Mouse (Mus musculus) left cerebral cortex, adult 8-10 months (tissue): ENCODE data around the gene Apeh. TPM values are rescaled to one million over a fixed set of nuclear protein-coding genes. Genes with fewer than 3 reads are reported as not detected.

Experiments
- DNase-seq, 2 experiments: peaks; one replicate each; pipeline ENCODE4 v3.0.0; 2022; ENCODE audit warnings: low spot score in 2 of 2
- total RNA-seq, 4 experiments: library from RNA; stranded (reverse); gene quantifications; 2 replicates each; pipeline ENCODE4 v1.2.4; 2022

Apeh gene
- total RNA-seq, 4 experiments from 2014 or later = 34.9 to 41.9 (median 39.3) TPM

DNA sequence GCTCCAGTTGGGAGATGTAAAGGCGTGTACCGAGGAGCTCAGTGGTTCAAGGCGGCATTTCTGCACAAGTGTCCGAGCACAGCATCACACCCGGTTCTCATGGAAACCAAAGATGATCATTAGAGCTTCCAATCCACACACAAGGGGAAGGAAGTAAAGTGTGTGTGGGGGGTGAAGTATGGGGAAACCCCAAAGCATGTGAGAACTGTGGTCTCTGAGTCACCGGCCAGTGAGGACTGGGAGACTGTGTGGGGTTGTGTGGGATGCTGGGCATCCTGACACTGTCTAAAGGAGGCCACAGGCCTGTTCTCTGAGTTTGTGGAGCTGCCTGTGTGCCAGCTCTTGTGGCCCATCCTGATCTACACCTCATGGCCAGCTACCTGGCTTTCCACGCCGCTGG, 26.3 kb upstream of the Apeh start:
- no peak for DNase-seq

DNA sequence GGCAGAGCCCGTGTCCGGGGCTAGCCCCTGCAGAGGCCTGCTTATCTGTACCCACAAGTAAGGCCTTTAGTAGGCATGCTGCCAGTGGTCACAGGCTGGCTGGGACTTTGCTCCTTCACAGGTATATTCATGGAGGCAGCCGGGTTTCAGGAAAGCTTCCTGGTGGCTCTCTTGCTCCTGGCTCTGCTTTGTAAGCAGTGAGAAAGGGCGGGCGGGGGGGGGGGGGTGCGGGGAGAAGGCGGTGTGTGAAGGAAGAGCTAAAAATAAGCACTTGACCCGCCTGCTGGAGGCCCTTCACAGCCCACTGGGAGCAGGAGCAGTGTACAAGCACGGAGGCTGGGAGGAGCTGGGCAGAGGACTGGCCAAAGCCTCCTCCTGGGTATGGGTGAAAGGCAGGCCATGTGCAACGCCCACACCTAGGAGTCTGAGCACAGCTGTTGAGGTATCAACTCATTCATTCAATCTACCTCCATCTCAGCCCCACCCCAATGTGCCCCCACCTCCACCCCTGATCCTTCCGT, 25.5 kb upstream of the Apeh start:
- no peak for DNase-seq

DNA sequence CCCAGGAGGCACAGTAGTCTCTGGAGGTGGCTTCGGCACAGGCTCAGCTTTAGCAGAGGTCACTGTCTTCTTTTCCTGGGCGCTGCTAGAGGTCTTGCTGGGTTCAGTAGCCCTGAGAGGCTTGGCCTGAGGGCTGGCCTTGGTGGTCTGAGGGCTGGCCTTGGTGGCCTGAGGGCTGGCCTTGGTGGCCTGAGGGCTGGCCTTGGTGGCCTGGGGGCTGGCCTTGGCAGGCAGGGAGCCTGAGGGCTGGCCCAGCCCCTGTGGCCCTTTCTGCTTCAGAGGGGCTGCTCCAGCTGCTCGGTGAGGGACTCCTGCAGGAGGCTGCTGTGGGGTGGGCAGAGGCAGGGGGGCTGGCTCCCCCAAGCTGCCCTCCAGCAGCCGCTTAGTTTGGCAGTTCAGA, 22.7 kb upstream of the Apeh start:
- no peak for DNase-seq

DNA sequence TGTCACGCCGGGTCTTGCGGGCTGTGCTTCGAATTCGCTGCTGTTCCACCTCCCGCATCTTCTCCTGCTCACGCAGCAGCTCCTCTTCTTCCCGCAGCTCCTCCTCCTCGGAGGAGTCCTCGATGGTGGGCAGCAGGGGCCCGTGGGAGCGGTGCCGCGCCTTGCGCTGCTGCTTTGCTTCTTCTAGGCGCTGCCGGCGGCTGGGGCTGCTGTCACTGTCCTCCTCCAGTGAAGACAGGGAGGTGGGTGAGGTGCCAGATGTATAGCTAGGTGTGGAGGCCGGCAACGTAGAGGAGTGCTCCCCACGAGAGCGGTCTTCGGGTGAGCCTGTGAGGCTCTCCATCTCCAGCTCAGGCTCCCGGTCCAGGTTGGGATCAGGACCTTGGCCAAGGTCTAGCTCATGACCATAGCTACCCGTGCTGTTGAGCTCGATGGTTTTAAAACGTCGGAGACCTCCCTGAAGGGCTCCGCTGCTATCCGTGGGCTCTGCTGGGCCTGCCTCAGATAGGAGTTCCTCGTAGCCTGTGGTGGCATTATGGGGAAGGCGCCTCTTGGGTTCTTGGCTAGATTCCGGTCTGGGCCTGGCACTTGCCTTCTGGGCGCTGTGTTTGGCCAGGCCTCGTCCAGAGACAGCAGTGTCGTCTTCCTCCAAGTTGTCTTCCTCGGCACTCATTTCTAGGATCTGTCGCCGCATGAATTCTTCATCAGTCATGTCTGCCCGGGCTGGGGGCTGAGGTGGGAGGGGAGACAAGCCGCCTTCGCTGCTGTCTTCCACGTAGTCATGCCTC, 21.1 kb upstream of the Apeh start:
- DNase-seq = peak in 1 of 2 experiments; percentile 77

DNA sequence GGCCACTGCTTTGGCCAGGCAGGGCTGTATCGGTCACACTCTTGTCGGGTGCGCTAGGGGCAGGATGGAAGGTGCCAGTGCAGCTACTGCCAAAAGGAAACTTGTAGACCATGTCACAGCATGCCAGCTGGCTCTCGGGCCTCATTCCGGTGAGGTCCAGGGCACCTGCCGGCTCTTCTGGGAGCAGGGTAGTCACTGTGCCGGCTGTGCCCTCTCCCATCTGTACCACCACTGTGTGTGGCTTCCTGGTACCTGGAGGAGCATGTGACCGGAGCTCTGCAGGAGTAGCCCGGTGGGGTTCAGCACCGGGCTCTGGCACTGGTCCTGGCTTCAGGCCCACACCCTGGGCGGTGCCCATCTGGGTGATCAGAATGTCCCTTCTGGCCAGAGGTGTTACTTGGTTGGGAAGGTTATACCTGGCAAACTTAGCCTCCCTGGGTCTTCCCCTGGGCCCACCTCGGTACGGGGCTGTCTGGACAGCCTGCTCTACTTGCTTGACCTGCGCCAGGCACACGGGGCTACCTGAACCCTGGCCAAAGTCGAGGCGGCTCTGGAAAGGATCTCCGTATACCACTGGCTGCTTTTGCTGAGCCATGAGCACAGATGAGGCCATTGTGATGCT, 18.4 kb upstream of the Apeh start:
- DNase-seq = no peak

DNA sequence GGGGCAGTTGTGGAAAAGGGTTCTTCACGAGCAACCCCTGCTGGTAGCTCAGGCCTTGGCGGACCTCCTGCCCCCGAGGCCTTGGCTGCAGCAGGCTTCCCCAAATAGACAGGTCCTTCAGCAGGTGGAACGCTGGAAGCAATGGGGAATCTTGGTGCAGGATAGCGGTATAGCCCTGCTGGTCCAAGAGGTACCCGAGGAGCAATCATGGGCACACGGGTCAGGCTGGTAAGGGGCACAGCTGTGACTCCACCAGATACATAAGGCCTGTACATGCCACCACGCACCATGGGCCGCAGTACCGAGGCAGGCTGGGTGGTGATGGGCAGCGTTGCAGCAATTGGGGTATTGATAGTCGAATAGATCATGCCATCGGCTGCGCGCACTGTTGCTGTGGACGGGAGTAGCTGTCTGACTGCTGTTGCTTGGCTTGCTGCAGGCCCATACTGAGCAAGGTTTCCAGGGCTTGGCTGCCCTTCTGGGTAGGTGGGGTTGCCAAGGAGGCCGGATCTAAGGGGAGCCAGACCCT, 17.3 kb upstream of the Apeh start:
- no peak for DNase-seq

- no peak for DNase-seq
Measured at GRCm38 (mm10) chr9:108111101-108111592, 16.7 kb upstream of the Apeh start.

DNA sequence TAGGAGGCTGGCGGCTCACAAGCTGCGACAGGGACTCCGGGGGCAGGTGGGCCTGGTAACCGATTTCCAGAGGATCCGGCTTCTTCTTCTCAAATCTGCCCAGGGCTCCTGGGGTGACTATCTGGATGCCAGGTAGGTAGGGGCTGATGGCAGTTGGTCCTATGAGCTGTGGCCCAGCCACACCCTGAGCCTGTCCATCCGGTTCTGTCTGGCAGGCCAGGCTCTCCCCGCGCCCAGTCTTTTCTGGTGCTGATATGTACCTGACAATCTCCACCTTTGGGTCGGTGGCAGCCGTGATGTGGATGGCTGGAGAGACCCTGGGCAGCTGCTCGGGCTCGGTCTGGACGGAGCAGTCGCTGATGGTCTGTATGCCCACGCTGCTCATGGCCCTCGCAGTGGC, 15.8 kb upstream of the Apeh start:
- no peak for DNase-seq

DNA sequence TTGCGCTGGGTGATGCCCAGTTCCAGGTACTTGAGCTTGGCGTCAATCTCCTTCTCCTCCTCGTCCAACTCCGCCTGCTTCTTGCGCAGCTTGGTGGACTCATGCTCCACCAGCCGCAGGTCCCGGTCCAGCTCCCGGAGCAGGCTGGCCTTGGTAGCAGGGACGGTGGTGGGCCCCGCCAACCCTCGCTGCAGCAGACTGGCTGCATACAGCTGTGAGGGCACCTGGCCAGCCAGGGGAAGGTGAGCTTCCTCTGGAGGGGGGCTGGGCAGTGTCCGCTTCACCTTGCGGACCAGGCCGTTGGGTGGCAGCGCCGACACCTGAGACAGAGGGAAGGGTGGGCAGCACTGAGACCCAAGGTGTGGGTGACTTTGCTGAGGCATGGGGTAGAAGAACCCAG, 13.5 kb upstream of the Apeh start:
- no peak for DNase-seq

DNA sequence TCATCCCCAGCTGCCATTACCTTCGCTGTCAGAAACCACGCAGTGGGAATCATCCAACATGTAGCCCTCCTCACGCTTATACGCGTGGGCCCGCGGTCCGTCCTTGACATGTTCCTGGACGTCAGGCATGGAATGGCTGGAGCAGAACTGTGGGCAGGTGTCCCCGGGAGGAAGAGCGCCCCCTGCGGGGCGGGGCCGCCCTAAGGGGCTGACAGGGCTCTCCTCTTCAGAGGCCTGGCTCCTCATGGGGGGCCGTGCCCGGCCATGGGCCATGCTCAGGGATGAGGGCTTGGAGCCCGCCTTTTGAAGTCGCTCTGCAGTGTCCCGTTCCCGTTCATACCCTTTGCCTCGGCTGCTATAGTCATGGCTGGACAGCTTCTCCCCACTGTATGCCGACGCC, 11.7 kb upstream of the Apeh start:
- no peak for DNase-seq

GRCm38 (mm10) chr9:108105549-108105863, 11.1 kb upstream of the Apeh start:
- no peak for DNase-seq

DNA sequence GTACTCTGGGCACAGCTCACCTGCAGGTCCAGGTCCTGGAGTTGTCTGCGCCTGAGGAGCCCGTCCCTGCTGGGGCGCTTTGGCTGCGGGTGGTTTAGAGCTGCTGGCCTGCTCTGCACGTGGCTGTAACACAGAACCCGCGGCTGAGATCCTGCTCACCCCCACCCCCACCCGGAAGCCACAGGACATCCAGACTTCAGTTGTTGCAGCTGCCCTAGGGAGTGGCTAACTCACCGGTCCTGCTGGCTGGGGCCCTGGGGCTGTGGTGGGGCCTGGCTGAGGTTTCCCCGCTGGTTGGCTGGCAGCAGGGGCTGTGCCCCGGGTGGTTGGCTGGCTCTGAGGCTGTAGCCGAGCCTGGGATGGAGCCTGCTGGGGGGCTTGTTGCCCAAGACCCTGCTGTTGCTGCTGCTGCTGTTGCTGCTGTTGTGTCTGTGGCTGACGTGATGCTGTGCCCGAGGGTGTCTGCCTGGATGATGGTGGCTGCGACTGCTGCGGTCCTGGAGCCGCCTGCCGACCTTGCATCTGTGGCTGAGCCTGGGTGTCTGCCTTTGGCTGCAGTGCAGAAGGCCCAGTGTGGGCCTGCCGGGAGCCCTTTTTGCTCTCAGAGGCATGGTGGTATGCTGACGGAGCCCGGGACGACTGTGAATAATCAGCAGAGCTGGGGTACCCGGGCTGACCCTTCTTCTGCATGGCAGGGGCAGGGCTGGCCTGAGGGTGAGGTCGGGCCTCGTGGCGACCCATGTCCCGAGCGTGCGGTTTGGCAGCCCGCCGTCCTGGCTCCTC, 10.6 kb upstream of the Apeh start:
- no peak for DNase-seq

- no peak for DNase-seq
Measured at GRCm38 (mm10) chr9:108099619-108100018, 5.2 kb upstream of the Apeh start.

GRCm38 (mm10) chr9:108095949-108096712, 1.7 kb upstream of the Apeh start:
- no peak for DNase-seq

DNA sequence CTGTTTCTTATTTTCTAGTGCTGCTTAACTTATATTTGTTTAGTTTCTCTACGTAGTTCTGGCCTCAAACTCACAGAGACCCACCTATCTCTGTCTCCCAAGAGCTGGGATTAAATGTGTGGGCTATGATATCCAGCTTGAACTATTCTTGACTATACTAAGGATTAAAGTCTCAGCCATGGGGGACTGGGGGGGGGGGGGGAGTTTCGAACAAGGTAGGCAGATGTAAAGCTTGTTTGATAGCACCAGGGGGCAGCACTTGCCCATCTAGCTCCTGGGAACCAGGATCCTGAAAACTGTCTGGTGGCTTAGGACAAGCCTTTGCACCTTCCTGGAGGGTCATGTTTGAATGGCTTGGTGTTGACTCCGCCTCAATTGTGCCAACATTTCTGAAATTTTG, 1.1 kb upstream of the Apeh start:
- no peak for DNase-seq

DNA sequence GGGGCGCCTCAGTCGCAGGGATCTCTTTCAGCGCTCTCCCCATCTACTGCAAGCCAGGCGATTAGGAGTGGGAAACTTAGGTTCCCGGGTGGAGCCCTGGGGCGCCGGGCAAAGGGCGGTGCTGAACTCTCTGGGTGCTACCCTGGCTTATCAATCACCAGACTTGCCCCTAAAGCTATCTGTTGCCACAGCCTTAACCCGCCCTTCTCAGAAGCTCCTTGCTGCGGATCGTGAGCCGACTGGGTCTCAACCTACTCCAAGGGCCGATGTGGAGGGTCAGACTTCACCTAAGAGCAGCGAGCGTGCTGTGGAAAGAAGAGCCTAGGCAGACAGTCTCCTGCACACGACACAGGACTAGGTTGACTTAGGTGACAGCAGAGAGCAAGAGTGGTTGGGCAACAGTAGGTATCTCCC, 599 bp upstream of the Apeh start:
- DNase-seq = no peak

- DNase-seq = no peak
Measured at GRCm38 (mm10) chr9:108093586-108093985, 820 bp downstream of the Apeh start.

- DNase-seq = no peak
Measured at GRCm38 (mm10) chr9:108090611-108091120, 3.7 kb downstream of the Apeh start.

GRCm38 (mm10) chr9:108085261-108085660, 9.1 kb downstream of the Apeh start:
- DNase-seq = no peak

DNA sequence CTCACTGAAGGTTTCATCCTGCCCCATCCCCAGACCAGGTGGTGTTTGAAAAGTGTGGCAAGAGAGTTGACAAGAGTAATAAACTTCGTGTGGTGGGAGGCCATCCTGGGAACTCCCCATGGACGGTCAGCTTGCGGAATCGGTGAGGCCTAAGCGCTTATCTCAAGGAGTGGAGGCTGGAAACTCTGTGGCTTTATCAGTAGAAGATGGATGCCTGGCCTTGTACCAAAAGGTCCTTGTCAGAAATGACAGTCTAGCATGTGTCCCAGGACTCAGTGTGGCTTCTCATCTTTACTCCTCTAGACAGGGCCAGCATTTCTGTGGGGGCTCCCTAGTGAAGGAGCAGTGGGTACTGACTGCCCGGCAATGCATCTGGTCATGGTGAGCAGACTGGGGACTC, 10.8 kb downstream of the Apeh start:
- no peak for DNase-seq

DNA sequence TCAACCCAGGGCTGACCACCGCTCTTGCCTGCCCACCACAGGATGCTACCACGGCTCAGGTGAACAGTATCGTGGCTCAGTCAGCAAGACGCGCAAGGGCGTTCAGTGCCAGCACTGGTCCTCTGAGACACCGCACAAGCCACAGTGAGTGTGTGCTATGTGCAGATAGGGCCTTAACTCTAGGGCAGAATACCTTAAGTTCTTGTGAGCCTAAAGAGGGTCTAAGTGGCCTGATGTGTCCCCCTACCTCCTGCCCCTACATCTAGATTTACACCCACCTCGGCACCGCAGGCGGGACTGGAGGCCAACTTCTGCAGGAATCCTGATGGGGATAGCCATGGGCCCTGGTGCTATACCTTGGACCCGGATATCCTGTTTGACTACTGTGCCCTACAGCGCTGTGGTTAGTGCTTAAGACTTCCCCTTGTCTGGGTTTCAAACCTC, 11.4 kb downstream of the Apeh start, which contains the start of gene Rnf123:
Rnf123 (minus strand) TSS at position 359 of the 444 bp plus-strand sequence.
- no peak for DNase-seq
